Mouse (Mus musculus) thymus, adult 2 months (tissue): ENCODE data around the gene Mfsd4b2.

Source experiments
- CTCF ChIP-seq: fragments of 200-500 bp; IDR thresholded peaks from 2 replicates; pipeline ENCODE4 v1.5.1; 2012; ENCODE audit warnings: mild to moderate bottlenecking, control low read depth, low read length, moderate library complexity, borderline replicate concordance; ENCODE audit not compliant: control insufficient read depth, poor library complexity, insufficient read depth; ENCODE audit errors: extremely low read depth
- POLR2A ChIP-seq: fragments of 200-500 bp; IDR thresholded peaks from 2 replicates; pipeline ENCODE4 v1.6.1; 2012; ENCODE audit warnings: mild to moderate bottlenecking, low read length, control low read depth, moderate library complexity; ENCODE audit not compliant: control insufficient read depth, poor library complexity, insufficient read depth; ENCODE audit errors: extremely low read depth

GRCm38 (mm10) chr10:39956340-39956878, 29.7 kb upstream of the Mfsd4b2 start:
- TF ChIP-seq CTCF (no peak), POLR2A (no peak)
